Mouse (Mus musculus) ES-E14 (cell line): ENCODE results near the gene Olfr713. TPM values are rescaled to one million over a fixed set of nuclear protein-coding genes. Genes with fewer than 3 reads are reported as not detected.

Experiments
- DNase-seq: peaks from one replicate; pipeline ENCODE4 v3.0.0-alpha.2; 2013; ENCODE audit warnings: low read depth, low spot score
- H3K27ac ChIP-seq: 2 replicates; pipeline ENCODE4 v1.5.1; 2012; ENCODE audit warnings: low read depth, mild to moderate bottlenecking, low read length, moderate library complexity, mixed read lengths; ENCODE audit not compliant: poor library complexity, insufficient read depth, severe bottlenecking
- H3K36me3 ChIP-seq: 2 replicates; pipeline ENCODE4 v1.6.1; 2012; ENCODE audit warnings: mild to moderate bottlenecking, low read length, moderate library complexity, mixed read lengths; ENCODE audit not compliant: control insufficient read depth, poor library complexity, insufficient read depth, severe bottlenecking
- H3K4me1 ChIP-seq, 2 experiments: fragments of 150-350 bp in 1 of 2; sonication (generic) in 1 of 2; 2 replicates each; pipeline ENCODE4 v1.6.1; 2012; ENCODE audit warnings: low read length in 2 of 2, mild to moderate bottlenecking in 1 of 2, mixed read lengths in 1 of 2; ENCODE audit not compliant: control insufficient read depth in 2 of 2, insufficient read depth in 2 of 2, poor library complexity in 1 of 2
- H3K4me3 ChIP-seq, 2 experiments: fragments of 150-350 bp in 1 of 2; sonication (generic) in 1 of 2; 2 replicates each; pipeline ENCODE4 v1.5.1; 2012; ENCODE audit warnings: low read length in 2 of 2, low read depth in 1 of 2, mild to moderate bottlenecking in 1 of 2, mixed read lengths in 1 of 2; ENCODE audit not compliant: insufficient read depth in 1 of 2, poor library complexity in 1 of 2, severe bottlenecking in 1 of 2
- H3K9ac ChIP-seq: 2 replicates; pipeline ENCODE4 v1.6.1; 2012; ENCODE audit warnings: low read depth, mild to moderate bottlenecking, low read length, mixed read lengths; ENCODE audit not compliant: poor library complexity, insufficient read depth, severe bottlenecking
- H3K9me3 ChIP-seq: fragments of 150-350 bp; sonication (generic); 2 replicates; pipeline ENCODE4 v1.6.1; 2012; ENCODE audit warnings: low read depth, mild to moderate bottlenecking, low read length; ENCODE audit not compliant: control insufficient read depth, insufficient read depth
- CHD2 ChIP-seq: IDR thresholded peaks from 2 replicates; pipeline ENCODE4 v1.6.1; 2014; ENCODE audit warnings: mild to moderate bottlenecking, low read depth, low read length, inconsistent platforms
- HCFC1 ChIP-seq: IDR thresholded peaks from 2 replicates; pipeline ENCODE4 v1.6.1; 2012; ENCODE audit warnings: low read length, inconsistent platforms, borderline replicate concordance; ENCODE audit not compliant: insufficient read depth
- MAFK ChIP-seq: IDR thresholded peaks from 2 replicates; pipeline ENCODE4 v1.6.1; 2014; ENCODE audit warnings: mild to moderate bottlenecking, low read depth, low read length, inconsistent platforms; ENCODE audit not compliant: insufficient read depth
- ZC3H11A ChIP-seq: IDR thresholded peaks from 2 replicates; pipeline ENCODE4 v1.6.1; 2012; ENCODE audit warnings: low read depth, mild to moderate bottlenecking, inconsistent platforms, low read length, borderline replicate concordance
- ZNF384 ChIP-seq: IDR thresholded peaks from 2 replicates; pipeline ENCODE4 v1.6.1; 2012; ENCODE audit warnings: low read depth, low read length, inconsistent platforms
- in situ Hi-C, 2 experiments: fragments of 600-800 bp; cut with MboI; formaldehyde crosslinking; loops; one replicate each; pipeline ENCODE4 v1.15.1; 2025; ENCODE audit warnings: low sequenced_read_pairs in 2 of 2, inconsistent platforms in 1 of 2; ENCODE audit not compliant: unreplicated experiment in 2 of 2
- total RNA-seq: library from RNA; depleted of rRNA; stranded (reverse); fragments of 300-350 nt; gene quantifications from 2 replicates; pipeline ENCODE4 v1.2.3, GENCODE M21; 2012; rRNA removed

Gene Olfr713
- total RNA-seq, 1 experiment, result not detected

DNA sequence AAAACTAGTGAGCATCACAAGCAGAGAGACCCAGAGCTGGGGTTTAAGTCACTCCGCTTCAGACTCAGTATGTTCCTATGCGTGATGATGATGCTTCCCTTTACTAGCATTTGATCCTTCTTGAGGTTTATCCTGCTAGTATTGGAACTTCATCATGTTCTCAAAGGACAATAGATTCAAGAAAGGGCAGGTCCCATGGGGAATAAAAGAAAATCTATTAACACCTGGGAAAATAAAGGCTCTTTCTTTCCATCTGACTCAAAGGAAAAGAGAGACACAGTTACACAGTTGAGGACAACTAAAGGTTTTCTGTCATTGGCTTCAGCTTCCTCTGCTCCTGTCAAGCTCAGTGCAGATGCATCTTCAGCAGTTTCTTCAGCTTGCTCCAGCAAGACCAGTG lies 39.7 kb downstream of the Olfr713 start, which contains the start of gene Olfr714:
Olfr714 (plus strand) TSS at position 301 of the 400 bp plus-strand sequence.
- Histone ChIP-seq H3K4me3 (no peak within 1 kb of the TSS), H3K4me1 (no peaks in the 10 kb centered on the region), H3K27ac (no peak within 1 kb of the TSS), H3K36me3 (no peaks in the 10 kb centered on the region), H3K9ac (no peak within 1 kb of the TSS), H3K9me3 (no peaks in the 10 kb centered on the region)
- in situ Hi-C loops, result no loop called here
- no peak for TF ChIP-seq ZC3H11A
- no peak for TF ChIP-seq CHD2
- no peak for TF ChIP-seq HCFC1
- TF ChIP-seq MAFK, result no peak
- TF ChIP-seq ZNF384, result no peak
- no peak for DNase-seq

Other genes with a start within 250 kb of the Olfr713 start
- gene Olfr699, start 238.0 kb upstream of the Olfr713 start, total RNA-seq, result 0.42 and 0.49 TPM in 2 replicates
- gene Olfr700, start 222.3 kb upstream of the Olfr713 start, total RNA-seq, result not detected in 2 replicates
- gene Olfr701, start 217.0 kb upstream of the Olfr713 start, total RNA-seq, result 0.31 TPM in 1 of 2 replicates, not detected in the other
- gene Olfr702, start 197.3 kb upstream of the Olfr713 start, total RNA-seq, result not detected in 2 replicates
- not detected in 2 replicates for gene Olfr703, start 187.8 kb upstream of the Olfr713 start, total RNA-seq
- gene Olfr704, start 168.0 kb upstream of the Olfr713 start, total RNA-seq, result not detected in 2 replicates
- 0.13 and 0.26 TPM in 2 replicates for gene Olfr705, start 154.3 kb upstream of the Olfr713 start, total RNA-seq
- not detected in 2 replicates for gene Olfr706, start 143.0 kb upstream of the Olfr713 start, total RNA-seq
- gene Olfr707, start 129.9 kb upstream of the Olfr713 start, total RNA-seq, result not detected in 2 replicates
- gene Olfr1532-ps1, start 123.2 kb upstream of the Olfr713 start, total RNA-seq, result not detected in 2 replicates
- gene Olfr709-ps1, start 99.0 kb upstream of the Olfr713 start, total RNA-seq, result not detected in 2 replicates
- not detected in 2 replicates for gene Olfr710, start 82.9 kb upstream of the Olfr713 start, total RNA-seq
- not detected in 2 replicates for gene Olfr6, start 67.2 kb upstream of the Olfr713 start, total RNA-seq
- gene Olfr711, start 55.7 kb upstream of the Olfr713 start, total RNA-seq, result not detected in 2 replicates
- not detected in 2 replicates for gene Olfr2, start 25.1 kb upstream of the Olfr713 start, total RNA-seq
- gene Olfr714, start 39.8 kb downstream of the Olfr713 start, total RNA-seq, result not detected in 2 replicates
- gene Olfr17, start 62.0 kb downstream of the Olfr713 start, total RNA-seq, result not detected in 2 replicates
- gene Olfr715b, start 79.2 kb downstream of the Olfr713 start, total RNA-seq, result not detected in 2 replicates
- gene Olfr715, start 99.9 kb downstream of the Olfr713 start, total RNA-seq, result not detected in 2 replicates
- gene Olfr716, start 107.2 kb downstream of the Olfr713 start, total RNA-seq, result not detected in 2 replicates
- 1.1 and 1.2 TPM in 2 replicates for gene Nlrp14, start 135.8 kb downstream of the Olfr713 start, total RNA-seq
- gene Rbmxl2, start 178.3 kb downstream of the Olfr713 start, total RNA-seq, result 82.7 and 100 TPM in 2 replicates